10 mouse cellular contexts compared by ENCODE assay signal in genomic region chr2:158141271-158141670, GRCm38 (mm10). TPM values are rescaled to one million over a fixed set of nuclear protein-coding genes. Genes with fewer than 3 reads are reported as not detected.
DNase-seq lines count a peak whose midpoint lies in the region; ATAC-seq and TF ChIP-seq lines count a peak whose summit lies in the region.
"Had no signal": no experiment of that assay in that cellular context is flagged by ENCODE, and none has a peak within 500 bp of the region (broad histone marks: within the 10 kb centered on the region; RNA-seq: fewer than 3 reads in every experiment).

No protein-coding gene starts in this region.

- WGBS in kidney, adult 2 months: 62% methylated on average over 7 of the region's 7 CpGs
- 87% methylated on average over 7 of the region's 7 CpGs for WGBS in bone marrow, adult 2 months
- WGBS in heart, embryonic 11.5 days (ENCODE audit: insufficient replicate concordance): 50% methylated on average over 7 of the region's 7 CpGs
- WGBS in liver, embryonic 14.5 days (ENCODE audit: insufficient replicate concordance): 41% methylated on average over 7 of the region's 7 CpGs
- WGBS in kidney, embryonic 16.5 days: 63% methylated on average over 7 of the region's 7 CpGs

- 0 out of 2 replicates have a peak overlapping the region, but pooled peaks have one; percentile 19 for H3K27ac ChIP-seq in kidney, adult 2 months (ENCODE audit: insufficient read depth, low read depth, low read length)
- peak overlapping the region; percentile 81 for H3K27ac ChIP-seq in bone marrow, adult 2 months (ENCODE audit: control insufficient read depth, insufficient read depth, low read depth, low read length, poor library complexity)
- peak overlapping the region; percentile 92 for H3K27ac ChIP-seq in heart, embryonic 11.5 days (ENCODE audit: low read depth, low read length)
- H3K27ac ChIP-seq in liver, embryonic 14.5 days: peak overlapping the region; percentile 97
- H3K27ac ChIP-seq in kidney, embryonic 16.5 days (ENCODE audit: low read length): no peak overlapping the region
- H3K27ac ChIP-seq: limb, embryonic 13.5 days had no signal

- no peak; the same call in 1 of the 2 replicates for ATAC-seq in heart, embryonic 11.5 days (replicated peaks; ENCODE audit: insufficient number of reproducible peaks, low FRiP score, low TSS enrichment)
- no peak for ATAC-seq in liver, embryonic 14.5 days (ENCODE audit: insufficient read depth)
- no peak for ATAC-seq in kidney, embryonic 16.5 days (ENCODE audit: low FRiP score, low TSS enrichment)

- H3K4me1 ChIP-seq in kidney, adult 2 months (ENCODE audit: control insufficient read depth, insufficient read depth, low read length): peaks cover 27% of the 10 kb centered on the region
- H3K4me1 ChIP-seq in bone marrow, adult 2 months (ENCODE audit: control insufficient read depth, insufficient read depth, low read length): peaks cover 6% of the 10 kb centered on the region; the same call in 1 of the 2 replicates
- H3K4me1 ChIP-seq in heart, embryonic 11.5 days (ENCODE audit: control insufficient read depth, insufficient read depth, low read length): peaks cover 72% of the 10 kb centered on the region
- peaks cover 54 to 58% of the 10 kb centered on the region in 2 experiments for H3K4me1 ChIP-seq in liver, embryonic 14.5 days (replicated peaks; ENCODE audit: control insufficient read depth in 2 of 2, insufficient read depth in 2 of 2, low read length in 1 of 2)
- H3K4me1 ChIP-seq in kidney, embryonic 16.5 days (ENCODE audit: insufficient read depth, low read length): peaks cover 46% of the 10 kb centered on the region

- no peak overlapping the region for H3K4me3 ChIP-seq in kidney, adult 2 months (ENCODE audit: insufficient read depth, low read depth, low read length)
- no peak overlapping the region for H3K4me3 ChIP-seq in bone marrow, adult 2 months (replicated peaks; ENCODE audit: control insufficient read depth, low read depth, low read length)
- H3K4me3 ChIP-seq in heart, embryonic 11.5 days (ENCODE audit: low read depth, low read length): peak overlapping the region; percentile 4; the same call in 1 of the 2 replicates
- peak overlapping the region; percentile 53 to 69 for H3K4me3 ChIP-seq in liver, embryonic 14.5 days (ENCODE audit: insufficient read depth in 1 of 2, low read depth in 2 of 2, low read length in 2 of 2)
- H3K4me3 ChIP-seq in kidney, embryonic 16.5 days (ENCODE audit: low read length): no peak overlapping the region
- H3K4me3 ChIP-seq: limb, embryonic 13.5 days had no signal

- TF ChIP-seq EP300 in liver, embryonic 14.5 days (IDR thresholded peaks at IDR 0.05; ENCODE audit: low read depth): no peak

- peak overlapping the region; percentile 65 for H3K9ac ChIP-seq in heart, embryonic 11.5 days (ENCODE audit: low read depth, low read length)
- H3K9ac ChIP-seq in liver, embryonic 14.5 days (replicated peaks): peak overlapping the region; percentile 85
- no peak overlapping the region for H3K9ac ChIP-seq in kidney, embryonic 16.5 days (replicated peaks; ENCODE audit: low read length)
- H3K9ac ChIP-seq: limb, embryonic 13.5 days had no signal

- DNase-seq in kidney, adult 2 months: no peak
- DNase-seq in kidney, postnatal 14 days: no peak
- no peak for DNase-seq in liver, embryonic 14.5 days (ENCODE audit: low read depth in 3 of 3, low spot score in 3 of 3)
- no peak for DNase-seq in embryo, embryonic 10 days (ENCODE audit: low spot score)
- no peak for DNase-seq in thymus, postnatal 14 days
- DNase-seq: right cerebral cortex, postnatal 14 days had no signal

- no peaks in the 10 kb centered on the region for H3K27me3 ChIP-seq in kidney, adult 2 months (replicated peaks; ENCODE audit: control insufficient read depth, insufficient read depth, low read length)
- no peaks in the 10 kb centered on the region for H3K27me3 ChIP-seq in heart, embryonic 11.5 days (ENCODE audit: control insufficient read depth, insufficient read depth, low read length)
- no peaks in the 10 kb centered on the region for H3K27me3 ChIP-seq in liver, embryonic 14.5 days (ENCODE audit: control insufficient read depth, insufficient read depth, low read length)
- no peaks in the 10 kb centered on the region for H3K27me3 ChIP-seq in kidney, embryonic 16.5 days (ENCODE audit: insufficient read depth, low read length)

- TF ChIP-seq POLR2A in kidney, adult 2 months (IDR thresholded peaks at IDR 0.05; ENCODE audit: low read depth, low read length): no peak
- TF ChIP-seq POLR2A in bone marrow, adult 2 months (IDR thresholded peaks at IDR 0.05; ENCODE audit: borderline replicate concordance, control insufficient read depth, low read depth, low read length): no peak

- H3K9me3 ChIP-seq in heart, embryonic 11.5 days (replicated peaks; ENCODE audit: control insufficient read depth, low read length): no peaks in the 10 kb centered on the region
- H3K9me3 ChIP-seq in liver, embryonic 14.5 days (ENCODE audit: control insufficient read depth, low read length): no peaks in the 10 kb centered on the region
- H3K9me3 ChIP-seq in kidney, embryonic 16.5 days (ENCODE audit: low read length): no peaks in the 10 kb centered on the region
- H3K9me3 ChIP-seq: limb, embryonic 13.5 days had no signal

- TF ChIP-seq CTCF in kidney, adult 2 months (conservative IDR thresholded peaks at IDR 0.05; ENCODE audit: insufficient read depth, insufficient read length, low read depth, low read length): no peak
- no peak for TF ChIP-seq CTCF in bone marrow, adult 2 months (IDR thresholded peaks at IDR 0.05; ENCODE audit: control insufficient read depth, insufficient read depth, low read length)
- TF ChIP-seq CTCF in liver, embryonic 14.5 days (IDR thresholded peaks at IDR 0.05; ENCODE audit: low read depth): no peak

- no peaks in the 10 kb centered on the region; the same call in 1 of the 2 replicates for H3K36me3 ChIP-seq in kidney, adult 2 months (ENCODE audit: control insufficient read depth, insufficient read depth, low read length)
- peaks cover 12% of the 10 kb centered on the region for H3K36me3 ChIP-seq in heart, embryonic 11.5 days (ENCODE audit: control insufficient read depth, insufficient read depth, low read length)
- H3K36me3 ChIP-seq in liver, embryonic 14.5 days (replicated peaks; ENCODE audit: control insufficient read depth, insufficient read depth, low read depth): peaks cover 61% of the 10 kb centered on the region
- H3K36me3 ChIP-seq in kidney, embryonic 16.5 days (ENCODE audit: insufficient read depth, low read length): no peaks in the 10 kb centered on the region
- H3K36me3 ChIP-seq: limb, embryonic 13.5 days had no signal

- peak overlapping the region; percentile 87 for H3K4me2 ChIP-seq in heart, embryonic 11.5 days
- peak overlapping the region; percentile 94 for H3K4me2 ChIP-seq in liver, embryonic 14.5 days (ENCODE audit: low read depth)
- H3K4me2 ChIP-seq in kidney, embryonic 16.5 days (replicated peaks; ENCODE audit: low read depth, low read length): no peak overlapping the region
- H3K4me2 ChIP-seq: limb, embryonic 13.5 days had no signal

RNA-seq across cellular contexts. Expression of gene Tgm2, which starts 5.0 kb away (rescaled TPM):
- polyA plus RNA-seq in kidney, adult 2 months (2012; rRNA removed): 217 and 221 TPM in 2 replicates
- 13.9 and 19.0 TPM in 2 replicates for polyA plus RNA-seq in bone marrow, adult 2 months (2011; ENCODE audit: insufficient read depth, insufficient read length, low replicate concordance, missing spikeins)
- polyA plus RNA-seq in heart, embryonic 11.5 days (2014; fragmentation: Nextera tagmentation; extraction: Ambion mirVana): 129 and 130 TPM in 2 replicates
- polyA plus RNA-seq in liver, embryonic 14.5 days (2012; rRNA removed): 41.9 and 44.6 TPM in 2 replicates
- 34.6 and 37.7 TPM in 2 replicates for polyA plus RNA-seq in liver, embryonic 14.5 days (2014; fragmentation: Nextera tagmentation; extraction: Ambion mirVana)
- 41.6 and 48.3 TPM in 2 replicates for polyA plus RNA-seq in kidney, embryonic 16.5 days (2015; fragmentation: Nextera tagmentation; extraction: Ambion mirVana)

Comparison
In these comparisons a context has a peak if more than half of its experiments do, and no peak if none do; other contexts are left out.
1. H3K4me3 ChIP-seq: peak in heart, embryonic 11.5 days (single experiment) and liver, embryonic 14.5 days (2 of 2); none in kidney, adult 2 months (single experiment), bone marrow, adult 2 months (single experiment) and kidney, embryonic 16.5 days (single experiment).